Mouse (Mus musculus) thymus, adult 2 months (tissue): ENCODE results near the gene Fkbp6.

Source experiments
- CTCF ChIP-seq: fragments of 200-500 bp; IDR thresholded peaks from 2 replicates; pipeline ENCODE4 v1.5.1; 2012; ENCODE audit warnings: mild to moderate bottlenecking, control low read depth, low read length, moderate library complexity, borderline replicate concordance; ENCODE audit not compliant: control insufficient read depth, poor library complexity, insufficient read depth; ENCODE audit errors: extremely low read depth
- POLR2A ChIP-seq: fragments of 200-500 bp; IDR thresholded peaks from 2 replicates; pipeline ENCODE4 v1.6.1; 2012; ENCODE audit warnings: mild to moderate bottlenecking, low read length, control low read depth, moderate library complexity; ENCODE audit not compliant: control insufficient read depth, poor library complexity, insufficient read depth; ENCODE audit errors: extremely low read depth

GRCm38 (mm10) chr5:135347511-135348011 lies 2.3 kb downstream of the Fkbp6 start:
- TF ChIP-seq CTCF (no peak), POLR2A (no peak)
